Mouse (Mus musculus) MEL (cell line): Measurements from ENCODE around the gene Foxo3. TPM values are rescaled to one million over a fixed set of nuclear protein-coding genes. Genes with fewer than 3 reads are reported as not detected.

Experiments used
- DNase-seq: peaks from one replicate; pipeline ENCODE4 v3.0.0; 2011; ENCODE audit warnings: low read depth, low spot score
- H3K27ac ChIP-seq: 2 replicates; pipeline ENCODE4 v1.5.1; 2012; ENCODE audit warnings: low read depth, mild to moderate bottlenecking, control low read depth, low read length, moderate library complexity; ENCODE audit not compliant: control insufficient read depth
- H3K27me3 ChIP-seq, 2 experiments: fragments of 150-350 bp in 1 of 2; sonication (generic) in 1 of 2; 2 replicates each; pipeline ENCODE4 v1.6.1; 2012; ENCODE audit warnings: low read length in 2 of 2, mild to moderate bottlenecking in 2 of 2, improper control_type of control experiment in 1 of 2, moderate library complexity in 1 of 2; ENCODE audit not compliant: insufficient read depth in 2 of 2, control insufficient read depth in 1 of 2
- H3K36me3 ChIP-seq, 2 experiments: 2 replicates each; pipeline ENCODE4 v1.6.1; 2012 to 2014; ENCODE audit warnings: low read length in 2 of 2, improper control_type of control experiment in 1 of 2, inconsistent platforms in 1 of 2, mild to moderate bottlenecking in 1 of 2; ENCODE audit not compliant: insufficient read depth in 2 of 2, control insufficient read depth in 1 of 2
- H3K4me1 ChIP-seq, 2 experiments: fragments of 150-350 bp in 1 of 2; sonication (generic) in 1 of 2; 2 replicates each; pipeline ENCODE4 v1.6.1; 2012; ENCODE audit warnings: low read length in 2 of 2, improper control_type of control experiment in 1 of 2, mild to moderate bottlenecking in 1 of 2; ENCODE audit not compliant: insufficient read depth in 2 of 2, control insufficient read depth in 1 of 2
- H3K4me3 ChIP-seq, 2 experiments: fragments of 150-350 bp in 1 of 2; sonication (generic) in 1 of 2; 2 replicates each; pipeline ENCODE4 v1.5.1; 2012; ENCODE audit warnings: low read depth in 2 of 2, low read length in 2 of 2, mild to moderate bottlenecking in 2 of 2, moderate library complexity in 2 of 2, control low read depth in 1 of 2, improper control_type of control experiment in 1 of 2; ENCODE audit not compliant: control insufficient read depth in 1 of 2, insufficient read depth in 1 of 2
- H3K79me2 ChIP-seq: 2 replicates; pipeline ENCODE4 v1.6.1; 2012; ENCODE audit warnings: mild to moderate bottlenecking, low read length, moderate library complexity; ENCODE audit not compliant: control insufficient read depth, poor library complexity, insufficient read depth
- H3K9ac ChIP-seq: 2 replicates; pipeline ENCODE4 v1.6.1; 2012; ENCODE audit warnings: low read depth, mild to moderate bottlenecking, control low read depth, low read length, moderate library complexity; ENCODE audit not compliant: control insufficient read depth, poor library complexity, severe bottlenecking
- H3K9me3 ChIP-seq: fragments of 150-350 bp; sonication (generic); replicated peaks from 2 replicates; pipeline ENCODE4 v1.6.1; 2012; ENCODE audit warnings: mild to moderate bottlenecking, low read length, improper control_type of control experiment, moderate library complexity; ENCODE audit not compliant: insufficient read depth
- BHLHE40 ChIP-seq: IDR thresholded peaks from 2 replicates; pipeline ENCODE4 v1.6.1; 2012; ENCODE audit warnings: low read depth, mild to moderate bottlenecking, inconsistent platforms, low read length, improper control_type of control experiment, borderline replicate concordance
- CHD1 ChIP-seq: IDR thresholded peaks from 2 replicates; pipeline ENCODE4 v1.6.1; 2012; ENCODE audit warnings: low read depth, mild to moderate bottlenecking, inconsistent platforms, low read length, improper control_type of control experiment
- CTCF ChIP-seq, 3 experiments: IDR thresholded peaks in 2 of 3; conservative IDR thresholded peaks in 1 of 3; 2 replicates each; pipeline ENCODE4 v1.5.1; 2011 to 2012; ENCODE audit warnings: low read length in 3 of 3, low read depth in 2 of 3, mild to moderate bottlenecking in 2 of 3, improper control_type of control experiment in 1 of 3, inconsistent platforms in 1 of 3, mixed read lengths in 1 of 3, moderate library complexity in 1 of 3; ENCODE audit not compliant: control insufficient read depth in 1 of 3, insufficient read depth in 1 of 3, poor library complexity in 1 of 3, severe bottlenecking in 1 of 3
- E2F4 ChIP-seq: IDR thresholded peaks from 2 replicates; pipeline ENCODE4 v1.6.1; 2011; ENCODE audit warnings: low read depth, low read length, improper control_type of control experiment, borderline replicate concordance
- ELF1 ChIP-seq: IDR thresholded peaks from 2 replicates; pipeline ENCODE4 v1.6.1; 2014; ENCODE audit warnings: low read depth, mild to moderate bottlenecking, inconsistent platforms, low read length, improper control_type of control experiment, moderate library complexity
- EP300 ChIP-seq, 2 experiments: IDR thresholded peaks; 2 replicates each; pipeline ENCODE4 v1.6.1; 2011; ENCODE audit warnings: improper control_type of control experiment in 2 of 2, low read length in 2 of 2, low read depth in 1 of 2, mild to moderate bottlenecking in 1 of 2
- ETS1 ChIP-seq: IDR thresholded peaks from 2 replicates; pipeline ENCODE4 v1.6.1; 2012; ENCODE audit warnings: low read depth, mild to moderate bottlenecking, inconsistent platforms, low read length, improper control_type of control experiment, moderate library complexity
- GABPA ChIP-seq: IDR thresholded peaks from 2 replicates; pipeline ENCODE4 v1.6.1; 2012; ENCODE audit warnings: low read depth, mild to moderate bottlenecking, inconsistent platforms, low read length, improper control_type of control experiment, moderate library complexity
- GATA1 ChIP-seq: IDR thresholded peaks from 2 replicates; pipeline ENCODE4 v1.6.1; 2011; ENCODE audit warnings: low read depth, low read length, improper control_type of control experiment
- MAX ChIP-seq: IDR thresholded peaks from 2 replicates; pipeline ENCODE4 v1.6.1; 2011; ENCODE audit warnings: low read length, improper control_type of control experiment
- MEF2A ChIP-seq: IDR thresholded peaks from 2 replicates; pipeline ENCODE4 v1.6.1; 2014; ENCODE audit warnings: low read depth, mild to moderate bottlenecking, inconsistent platforms, low read length, improper control_type of control experiment; ENCODE audit not compliant: poor library complexity, insufficient replicate concordance, severe bottlenecking; ENCODE audit errors: extremely low read depth
- MXI1 ChIP-seq: IDR thresholded peaks from 2 replicates; pipeline ENCODE4 v1.6.1; 2011; ENCODE audit warnings: mild to moderate bottlenecking, low read depth, low read length, improper control_type of control experiment
- MYC ChIP-seq: IDR thresholded peaks from 2 replicates; pipeline ENCODE4 v1.6.1; 2011; ENCODE audit warnings: low read depth, mild to moderate bottlenecking, low read length, improper control_type of control experiment, moderate library complexity
- NRF1 ChIP-seq: IDR thresholded peaks from 2 replicates; pipeline ENCODE4 v1.6.1; 2014; ENCODE audit warnings: low read depth, mild to moderate bottlenecking, inconsistent platforms, low read length, improper control_type of control experiment, moderate library complexity; ENCODE audit not compliant: poor library complexity, insufficient read depth, severe bottlenecking
- POLR2AphosphoS2 ChIP-seq: IDR thresholded peaks from 2 replicates; pipeline ENCODE4 v1.6.1; 2011; ENCODE audit warnings: low read length, improper control_type of control experiment
- POLR2AphosphoS5 ChIP-seq: IDR thresholded peaks from 2 replicates; pipeline ENCODE4 v1.6.1; 2012; ENCODE audit warnings: low read depth, borderline replicate concordance, mild to moderate bottlenecking, inconsistent platforms, low read length, moderate library complexity, mixed read lengths
- RCOR1 ChIP-seq: IDR thresholded peaks from 2 replicates; pipeline ENCODE4 v1.6.1; 2012; ENCODE audit warnings: low read depth, mild to moderate bottlenecking, inconsistent platforms, low read length, improper control_type of control experiment
- SIN3A ChIP-seq: IDR thresholded peaks from 2 replicates; pipeline ENCODE4 v1.6.1; 2012; ENCODE audit warnings: low read length, improper control_type of control experiment, inconsistent platforms
- SMC3 ChIP-seq: IDR thresholded peaks from 2 replicates; pipeline ENCODE4 v1.6.1; 2011; ENCODE audit warnings: low read depth, low read length, improper control_type of control experiment
- TAL1 ChIP-seq: IDR thresholded peaks from 2 replicates; pipeline ENCODE4 v1.6.1; 2012; ENCODE audit warnings: mild to moderate bottlenecking, inconsistent platforms, low read length, moderate library complexity, mixed read lengths
- TCF12 ChIP-seq: IDR thresholded peaks from 2 replicates; pipeline ENCODE4 v1.6.1; 2014; ENCODE audit warnings: low read depth, mild to moderate bottlenecking, inconsistent platforms, low read length, improper control_type of control experiment, moderate library complexity
- USF1 ChIP-seq: IDR thresholded peaks from 2 replicates; pipeline ENCODE4 v1.6.1; 2014; ENCODE audit warnings: low read depth, mild to moderate bottlenecking, inconsistent platforms, low read length, improper control_type of control experiment, moderate library complexity
- USF2 ChIP-seq, 2 experiments: IDR thresholded peaks; 2 replicates each; pipeline ENCODE4 v1.6.1; 2011 to 2012; ENCODE audit warnings: improper control_type of control experiment in 2 of 2, low read length in 2 of 2, borderline replicate concordance in 1 of 2, inconsistent platforms in 1 of 2, low read depth in 1 of 2, mild to moderate bottlenecking in 1 of 2; ENCODE audit not compliant: insufficient read depth in 1 of 2
- ZC3H11A ChIP-seq: IDR thresholded peaks from 2 replicates; pipeline ENCODE4 v1.6.1; 2012; ENCODE audit warnings: low read depth, mild to moderate bottlenecking, inconsistent platforms, low read length, improper control_type of control experiment
- ZKSCAN1 ChIP-seq: IDR thresholded peaks from 2 replicates; pipeline ENCODE4 v1.6.1; 2012; ENCODE audit warnings: low read depth, mild to moderate bottlenecking, inconsistent platforms, low read length, improper control_type of control experiment, moderate library complexity
- ZMIZ1 ChIP-seq: IDR thresholded peaks from 2 replicates; pipeline ENCODE4 v1.6.1; 2012; ENCODE audit warnings: low read depth, mild to moderate bottlenecking, inconsistent platforms, low read length, improper control_type of control experiment, moderate library complexity
- ZNF384 ChIP-seq: IDR thresholded peaks from 2 replicates; pipeline ENCODE4 v1.6.1; 2012; ENCODE audit warnings: low read depth, mild to moderate bottlenecking, inconsistent platforms, low read length, improper control_type of control experiment
- polyA plus RNA-seq, 2 experiments: library from polyadenylated mRNA; stranded (reverse) in 1 of 2; unstranded in 1 of 2; fragments of >175 nt in 1 of 2; fragments of >200 nt in 1 of 2; gene quantifications; 2 replicates each; pipeline versions ENCODE4 v1.2.1 to v1.2.4; 2012; ENCODE audit warnings: low replicate concordance in 2 of 2, low read depth in 1 of 2; ENCODE audit not compliant: insufficient read length in 2 of 2, insufficient read depth in 1 of 2, missing spikeins in 1 of 2
- total RNA-seq: library from RNA; depleted of rRNA; stranded (reverse); fragments of 300-350 nt; gene quantifications from 2 replicates; pipeline ENCODE4 v1.2.3, GENCODE M21; 2012

Gene Foxo3
- total and polyA plus RNA-seq, 3 experiments = 21.0 to 103 (median 27.2) TPM

- Histone ChIP-seq H3K27ac (no peak overlapping the region), H3K9me3 (no peaks in the 10 kb centered on the region), H3K27me3 (no peaks in the 10 kb centered on the region), H3K4me1 (peaks cover 31 to 57% of the 10 kb centered on the region in 2 experiments), H3K79me2 (peaks cover 34% of the 10 kb centered on the region), H3K9ac (no peak overlapping the region), H3K4me3 (no peak overlapping the region), H3K36me3 (peaks cover 16 to 66% of the 10 kb centered on the region in 2 experiments)
- TF ChIP-seq ZMIZ1 (no peak), GABPA (no peak), MEF2A (no peak), TCF12 (no peak), NRF1 (no peak), MYC (no peak), E2F4 (no peak), USF1 (no peak), ZC3H11A (no peak), POLR2AphosphoS5 (no peak), MAX (no peak), CHD1 (no peak), MXI1 (no peak), POLR2AphosphoS2 (no peak), ZKSCAN1 (no peak), EP300 (IDR thresholded peaks at IDR 0.05; ENCODE audit: low read depth in 1 of 2, low read length in 2 of 2) (no peak), ELF1 (no peak), SMC3 (no peak)
- no peak for DNase-seq
These were observed 8.6 kb downstream of the Foxo3 start for GRCm38 (mm10) chr10:42267811-42268545.

- peaks cover 28% of the 10 kb centered on the region for H3K79me2 ChIP-seq
- H3K9ac ChIP-seq = no peak overlapping the region
- H3K4me3 ChIP-seq = no peak overlapping the region
- no peaks in the 10 kb centered on the region for H3K27me3 ChIP-seq
- TF ChIP-seq E2F4 (no peak), RCOR1 (peak; percentile 73), SIN3A (peak; percentile 83), ZNF384 (no peak), TAL1 (peak; percentile 83), GATA1 (peak; percentile 90), ETS1 (peak; percentile 89), TCF12 (peak; percentile 98), MXI1 (peak; percentile 47), NRF1 (no peak), USF2 (IDR thresholded peaks at IDR 0.05; ENCODE audit: borderline replicate concordance in 1 of 2, insufficient read depth in 1 of 2, low read depth in 1 of 2, low read length in 2 of 2) (no peak), EP300 (IDR thresholded peaks at IDR 0.05; ENCODE audit: low read depth in 1 of 2, low read length in 2 of 2) (peak; percentile 66 to 91), CTCF (IDR thresholded peaks at IDR 0.05 in 2 of 3, conservative IDR thresholded peaks at IDR 0.05 in 1 of 3; ENCODE audit: control insufficient read depth in 1 of 3, insufficient read depth in 1 of 3, low read depth in 2 of 3, low read length in 3 of 3, poor library complexity in 1 of 3, severe bottlenecking in 1 of 3) (no peak), BHLHE40 (peak; percentile 85)
- no peaks in the 10 kb centered on the region for H3K9me3 ChIP-seq
- peaks cover 32 to 57% of the 10 kb centered on the region in 2 experiments for H3K4me1 ChIP-seq
- DNase-seq = peak; percentile 73
- peak overlapping the region; percentile 28 for H3K27ac ChIP-seq
- H3K36me3 ChIP-seq = peaks cover 19 to 65% of the 10 kb centered on the region in 2 experiments
These were observed 11.4 kb downstream of the Foxo3 start for GRCm38 (mm10) chr10:42265021-42265689.
